16 mouse cellular contexts compared by ENCODE assay signal in genomic region chr1:154152539-154152938, GRCm38 (mm10). TPM values are rescaled to one million over a fixed set of nuclear protein-coding genes. Genes with fewer than 3 reads are reported as not detected.
A peak's percentile ranks its signal among the peaks of the same experiment; 100 is the strongest.
DNase-seq lines count a peak whose midpoint lies in the region; ATAC-seq and TF ChIP-seq lines count a peak whose summit lies in the region.
"Had no signal": no experiment of that assay in that cellular context is flagged by ENCODE, and none has a peak within 500 bp of the region (broad histone marks: within the 10 kb centered on the region; RNA-seq: fewer than 3 reads in every experiment).

No protein-coding gene starts in this region.

- no peaks in the 10 kb centered on the region for H3K9me3 ChIP-seq in hindbrain, postnatal 0 days (ENCODE audit: low read length)
- no peaks in the 10 kb centered on the region for H3K9me3 ChIP-seq in hindbrain, embryonic 16.5 days (ENCODE audit: control insufficient read depth, low read length)
- no peaks in the 10 kb centered on the region for H3K9me3 ChIP-seq in lung, embryonic 14.5 days (ENCODE audit: low read depth, low read length)
- H3K9me3 ChIP-seq: hindbrain, embryonic 15.5 days; limb, embryonic 12.5 days had no signal

- no peak overlapping the region for H3K27ac ChIP-seq in hindbrain, postnatal 0 days
- no peak overlapping the region for H3K27ac ChIP-seq in hindbrain, embryonic 16.5 days (ENCODE audit: low read depth, low read length)
- H3K27ac ChIP-seq in lung, embryonic 14.5 days (ENCODE audit: low read depth), result no peak overlapping the region
- H3K27ac ChIP-seq: hindbrain, embryonic 15.5 days; limb, embryonic 12.5 days; macrophage had no signal

- TF ChIP-seq CTCF in hindbrain, postnatal 0 days (IDR thresholded peaks at IDR 0.05; ENCODE audit: low read depth), result peak; percentile 70
- peak; percentile 55 for TF ChIP-seq CTCF in lung, embryonic 14.5 days (IDR thresholded peaks at IDR 0.05; ENCODE audit: low read depth)

- peaks cover 12% of the 10 kb centered on the region for H3K4me1 ChIP-seq in hindbrain, postnatal 0 days (ENCODE audit: insufficient read depth, low read length)
- peaks cover 9% of the 10 kb centered on the region for H3K4me1 ChIP-seq in hindbrain, embryonic 16.5 days (ENCODE audit: control insufficient read depth, insufficient read depth, low read depth, low read length)
- H3K4me1 ChIP-seq in lung, embryonic 14.5 days (ENCODE audit: insufficient read depth), result peaks cover 13% of the 10 kb centered on the region

- no peaks in the 10 kb centered on the region for H3K27me3 ChIP-seq in hindbrain, postnatal 0 days (ENCODE audit: insufficient read depth, low read length)
- no peaks in the 10 kb centered on the region for H3K27me3 ChIP-seq in hindbrain, embryonic 16.5 days (replicated peaks; ENCODE audit: control insufficient read depth, insufficient read depth, low read length)
- no peaks in the 10 kb centered on the region for H3K27me3 ChIP-seq in lung, embryonic 14.5 days (ENCODE audit: insufficient read depth, low read length)
- no peaks in the 10 kb centered on the region for H3K27me3 ChIP-seq in splenic B cell, adult 2 months (ENCODE audit: control insufficient read depth, insufficient read depth, low read length, poor library complexity, severe bottlenecking)
- H3K27me3 ChIP-seq: hindbrain, embryonic 15.5 days; limb, embryonic 12.5 days had no signal

- peak; percentile 37 for DNase-seq in hindbrain, postnatal 0 days (ENCODE audit: low spot score)
- peak; percentile 39 for DNase-seq in lung, embryonic 14.5 days
- no peak for DNase-seq in lung, postnatal 14 days
- DNase-seq in splenic B cell, adult 2 months (ENCODE audit: low read depth, low spot score), result peak; percentile 3
- DNase-seq in right cerebral cortex, postnatal 25 days, result no peak
- DNase-seq: cerebellum, adult 8-10 months had no signal

- no peak overlapping the region for H3K4me3 ChIP-seq in hindbrain, postnatal 0 days (ENCODE audit: low read length)
- H3K4me3 ChIP-seq in hindbrain, embryonic 16.5 days (ENCODE audit: low read length), result no peak overlapping the region
- H3K4me3 ChIP-seq in lung, embryonic 14.5 days (ENCODE audit: low read depth, low read length), result no peak overlapping the region
- H3K4me3 ChIP-seq: hindbrain, embryonic 15.5 days; limb, embryonic 12.5 days had no signal

- ATAC-seq in hindbrain, postnatal 0 days, result no peak
- ATAC-seq in hindbrain, embryonic 16.5 days, result no peak
- ATAC-seq in lung, embryonic 14.5 days (ENCODE audit: insufficient read depth), result no peak
- peak; percentile 50; the same call in 1 of the 2 replicates for ATAC-seq in common myeloid progenitor, adult 5-6 weeks (replicated peaks; ENCODE audit: low read depth, poor library complexity, severe bottlenecking)
- ATAC-seq: activated CD4-positive, CD25-positive, alpha-beta regulatory T cell, adult 4 months had no signal

- no peak overlapping the region for H3K4me2 ChIP-seq in hindbrain, postnatal 0 days (ENCODE audit: low read depth, low read length)
- no peak overlapping the region for H3K4me2 ChIP-seq in hindbrain, embryonic 16.5 days (ENCODE audit: low read length)
- H3K4me2 ChIP-seq in lung, embryonic 14.5 days, result no peak overlapping the region
- H3K4me2 ChIP-seq: hindbrain, embryonic 15.5 days; limb, embryonic 12.5 days had no signal

- 69% methylated on average over 1 of the region's 1 CpGs for WGBS in hindbrain, postnatal 0 days
- 82% methylated on average over 1 of the region's 1 CpGs for WGBS in hindbrain, embryonic 16.5 days
- WGBS in lung, embryonic 14.5 days, result 54% methylated on average over 1 of the region's 1 CpGs

- no peak overlapping the region for H3K9ac ChIP-seq in hindbrain, postnatal 0 days (replicated peaks; ENCODE audit: low read length)
- no peak overlapping the region for H3K9ac ChIP-seq in hindbrain, embryonic 16.5 days (ENCODE audit: low read depth, low read length)
- no peak overlapping the region for H3K9ac ChIP-seq in lung, embryonic 14.5 days
- H3K9ac ChIP-seq: hindbrain, embryonic 15.5 days; limb, embryonic 12.5 days had no signal

- no peaks in the 10 kb centered on the region for H3K36me3 ChIP-seq in hindbrain, postnatal 0 days (ENCODE audit: insufficient read depth, low read length)
- H3K36me3 ChIP-seq in hindbrain, embryonic 16.5 days (ENCODE audit: control insufficient read depth, insufficient read depth, low read length), result no peaks in the 10 kb centered on the region
- H3K36me3 ChIP-seq in lung, embryonic 14.5 days (ENCODE audit: insufficient read depth), result no peaks in the 10 kb centered on the region
- H3K36me3 ChIP-seq in splenic B cell, adult 2 months (ENCODE audit: control insufficient read depth, insufficient read depth, low read length, poor library complexity, severe bottlenecking), result no peaks in the 10 kb centered on the region
- H3K36me3 ChIP-seq: hindbrain, embryonic 15.5 days; limb, embryonic 12.5 days had no signal

RNA-seq across cellular contexts. Expression of gene Zfp648, which starts 48.4 kb away (rescaled TPM):
- total RNA-seq in hindbrain, postnatal 0 days (2014; rRNA removed), result 1.4 and 2.0 TPM in 2 replicates
- polyA plus RNA-seq in hindbrain, postnatal 0 days (2015; fragmentation: Nextera tagmentation; extraction: Ambion mirVana), result 0.88 and 1.2 TPM in 2 replicates
- polyA plus RNA-seq in hindbrain, embryonic 16.5 days (2015; fragmentation: Nextera tagmentation; extraction: Ambion mirVana), result 1.5 and 1.6 TPM in 2 replicates
- 0.12 TPM in 1 of 2 replicates, not detected in the other for polyA plus RNA-seq in lung, embryonic 14.5 days (2014; fragmentation: Nextera tagmentation; extraction: Ambion mirVana)
- total RNA-seq in common myeloid progenitor, adult 5-6 weeks (2017), result not detected in 2 replicates
- total RNA-seq: ES-E14 had no signal
- polyA plus RNA-seq: activated CD4-positive, CD25-positive, alpha-beta regulatory T cell, adult 4 months; heart, embryonic 14.5 days; macrophage; small intestine, adult 2 months; testis, adult 2 months had no signal

Comparison
In these comparisons a context has a peak if more than half of its experiments do, and no peak if none do; other contexts are left out.
1. DNase-seq: peak in hindbrain, postnatal 0 days (single experiment), lung, embryonic 14.5 days (single experiment) and splenic B cell, adult 2 months (single experiment); none in lung, postnatal 14 days (single experiment) and right cerebral cortex, postnatal 25 days (single experiment).